Comparison of ENCODE assay signal across 14 mouse cellular contexts in genomic region chr5:84081321-84081720, GRCm38 (mm10).
"Had no signal": no experiment of that assay in that cellular context is flagged by ENCODE, and none has a peak within 500 bp of the region (broad histone marks: within the 10 kb centered on the region; RNA-seq: fewer than 3 reads in every experiment).

No protein-coding gene starts in this region.

- H3K9me3 ChIP-seq: limb, embryonic 13.5 days; neural tube, embryonic 12.5 days had no signal

- H3K36me3 ChIP-seq: limb, embryonic 13.5 days; neural tube, embryonic 12.5 days had no signal

- H3K9ac ChIP-seq: limb, embryonic 13.5 days; liver, embryonic 14.5 days; neural tube, embryonic 12.5 days had no signal

- H3K4me3 ChIP-seq: layer of hippocampus, adult 2 months; limb, embryonic 13.5 days; neural tube, embryonic 12.5 days had no signal

- DNase-seq: kidney, adult 9 months; kidney, postnatal 4 days; left cerebral cortex, postnatal 4 days; lung, adult 18-20 months; retina, postnatal 1 day; right cerebral cortex, postnatal 4 days; spleen, adult 18-20 months; thymus, adult 18-20 months; thymus, postnatal 14 days had no signal

- H3K4me1 ChIP-seq: limb, embryonic 13.5 days; neural tube, embryonic 12.5 days had no signal

- H3K4me2 ChIP-seq: limb, embryonic 13.5 days; neural tube, embryonic 12.5 days had no signal

- H3K27me3 ChIP-seq: limb, embryonic 13.5 days; neural tube, embryonic 12.5 days had no signal

- H3K27ac ChIP-seq: kidney, postnatal 0 days; layer of hippocampus, adult 2 months; limb, embryonic 13.5 days; liver, embryonic 14.5 days; neural tube, embryonic 12.5 days had no signal
